Mouse (Mus musculus) layer of hippocampus, adult 9-10 months (tissue): ENCODE data around the gene Methig1.
A peak's percentile ranks its signal among the peaks of the same experiment; 100 is the strongest.
"Not testable (repeated sequence)": the region's sequence is repeated elsewhere in the genome, so short reads cannot be mapped to it uniquely, and the experiment has no call there.

Experiments used
- DNase-seq: peaks from one replicate; pipeline ENCODE4 v3.0.0; 2022; ENCODE audit warnings: low spot score

Gene Methig1

DNA sequence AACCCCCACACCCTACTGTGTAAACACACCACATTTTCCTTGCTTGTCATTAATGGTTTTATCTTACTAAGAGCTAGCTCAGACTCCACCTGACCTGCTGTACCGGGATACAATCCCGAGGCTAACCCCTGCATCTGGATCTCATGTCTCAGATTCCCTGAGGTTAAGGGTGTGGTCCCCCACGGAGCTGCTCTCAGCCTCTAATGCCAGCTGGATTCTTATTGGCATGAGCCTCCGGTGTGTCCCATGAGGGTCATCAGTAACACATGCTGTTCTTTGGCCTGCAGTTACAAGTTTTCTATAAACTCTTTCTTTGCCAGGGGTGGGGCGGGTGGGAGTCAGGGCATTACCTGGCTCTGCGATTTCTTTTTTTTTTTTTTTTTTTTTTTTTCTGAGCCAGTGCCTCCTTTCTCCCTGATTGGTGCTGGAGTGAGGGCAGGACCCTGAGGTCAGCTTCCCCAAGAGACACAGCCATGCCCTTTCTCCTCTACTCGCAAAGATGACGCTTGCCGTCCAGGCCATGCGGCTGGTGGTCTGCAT is at the start of gene Methig1, which contains the start of gene Mettl7a2:
TSS of gene Methig1 (plus strand) at position 439 of the 540 bp plus-strand sequence.
TSS of gene Mettl7a2 (plus strand) at position 490 of the 540 bp plus-strand sequence.
- no peak for DNase-seq

DNA sequence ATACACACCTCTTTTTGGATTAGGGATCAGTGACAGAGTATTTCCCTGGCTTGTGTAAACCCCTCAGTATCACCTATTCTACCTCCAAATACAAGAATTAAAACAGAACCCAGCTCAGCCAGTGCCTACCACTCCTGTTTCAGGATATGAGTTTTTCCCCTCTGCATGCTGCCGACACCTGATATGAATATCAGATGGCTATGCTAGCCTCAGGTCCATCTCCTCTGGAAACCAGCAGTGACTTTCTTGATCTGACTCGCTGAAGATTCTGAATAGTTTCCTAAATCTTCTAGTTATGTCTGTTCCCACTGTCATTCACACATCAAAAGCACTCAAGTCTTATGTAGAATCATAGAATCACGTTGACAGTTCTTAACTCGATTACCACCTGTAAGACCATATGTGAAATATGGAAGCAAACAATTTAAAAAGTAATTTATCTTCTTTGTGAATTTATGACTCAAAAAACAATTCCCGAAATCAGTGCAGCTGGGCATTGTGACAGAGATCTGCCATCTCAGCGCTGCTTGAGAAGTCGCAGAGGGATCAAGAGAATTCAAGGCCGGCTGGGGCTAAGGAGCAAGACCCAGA is 49.4 kb upstream of the Methig1 start:
- DNase-seq: no peak

DNA sequence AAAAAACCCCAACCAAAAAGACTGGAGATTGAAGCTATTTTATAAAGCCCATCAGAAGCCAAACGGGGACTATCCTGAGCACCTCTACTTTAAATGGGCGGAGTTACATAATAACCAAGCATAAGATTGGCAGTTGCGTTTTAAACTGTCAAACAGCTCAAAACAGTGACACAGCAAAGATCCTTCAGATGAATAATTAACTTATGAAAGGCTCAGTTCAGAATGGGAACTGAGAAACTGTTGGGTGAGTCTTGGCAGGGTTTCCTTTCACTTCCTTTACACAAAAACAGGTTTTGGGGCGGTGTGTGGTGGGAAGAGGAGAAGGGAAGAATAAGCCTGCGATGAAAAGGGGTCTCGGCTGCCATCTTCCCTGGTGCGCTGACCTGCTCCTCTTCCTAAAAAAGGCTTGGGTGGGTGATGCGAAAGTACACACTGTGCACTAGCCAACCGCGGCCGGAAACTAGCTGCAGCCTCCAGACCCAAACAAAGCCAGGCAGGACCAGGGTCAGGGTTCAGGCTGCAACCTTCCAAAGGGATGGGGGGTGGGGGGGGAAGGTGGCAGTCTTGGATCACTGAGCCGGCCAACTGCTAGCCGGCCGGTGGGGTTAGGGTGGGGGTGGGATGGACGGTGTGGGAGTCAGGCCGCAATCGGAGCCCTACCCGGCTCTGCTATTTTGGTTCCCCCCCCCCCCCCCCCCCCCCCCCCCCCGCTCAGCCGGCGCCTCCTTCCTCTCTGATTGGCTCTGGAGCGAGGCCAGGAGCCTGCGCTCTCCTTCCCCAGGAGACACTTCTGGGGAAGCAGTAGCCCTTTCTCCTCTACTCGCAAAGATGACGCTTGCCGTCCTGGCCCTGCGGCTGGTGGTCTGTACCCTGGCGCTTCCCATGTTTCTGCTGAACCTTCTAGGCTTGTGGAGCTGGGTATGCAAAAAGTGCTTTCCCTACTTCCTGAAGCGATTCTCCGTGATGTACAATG is 48.6 kb upstream of the Methig1 start, which contains the start of gene Mettl7a1:
TSS of gene Mettl7a1 (plus strand) at position 122 of the 973 bp plus-strand sequence.
- DNase-seq: peak; percentile 49

DNA sequence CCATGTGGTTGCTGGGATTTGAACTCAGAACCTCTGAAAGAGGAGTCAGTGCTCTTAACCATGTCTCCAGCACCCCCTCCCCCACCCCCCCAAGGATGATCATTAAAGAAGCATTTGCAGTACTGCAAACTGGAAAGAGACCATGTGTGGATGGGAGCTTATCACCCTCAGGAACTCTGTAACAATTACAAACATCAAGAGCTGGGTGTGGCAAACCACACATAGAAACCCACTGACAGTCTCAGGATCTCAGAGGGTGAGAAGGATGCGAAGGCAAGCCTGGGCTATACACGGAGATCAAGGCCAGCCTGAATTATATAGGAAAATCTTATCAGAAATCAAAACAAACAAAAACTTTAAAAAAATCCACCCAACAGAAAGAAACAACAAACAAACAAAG is 46.7 kb upstream of the Methig1 start:
- DNase-seq: no peak

DNA sequence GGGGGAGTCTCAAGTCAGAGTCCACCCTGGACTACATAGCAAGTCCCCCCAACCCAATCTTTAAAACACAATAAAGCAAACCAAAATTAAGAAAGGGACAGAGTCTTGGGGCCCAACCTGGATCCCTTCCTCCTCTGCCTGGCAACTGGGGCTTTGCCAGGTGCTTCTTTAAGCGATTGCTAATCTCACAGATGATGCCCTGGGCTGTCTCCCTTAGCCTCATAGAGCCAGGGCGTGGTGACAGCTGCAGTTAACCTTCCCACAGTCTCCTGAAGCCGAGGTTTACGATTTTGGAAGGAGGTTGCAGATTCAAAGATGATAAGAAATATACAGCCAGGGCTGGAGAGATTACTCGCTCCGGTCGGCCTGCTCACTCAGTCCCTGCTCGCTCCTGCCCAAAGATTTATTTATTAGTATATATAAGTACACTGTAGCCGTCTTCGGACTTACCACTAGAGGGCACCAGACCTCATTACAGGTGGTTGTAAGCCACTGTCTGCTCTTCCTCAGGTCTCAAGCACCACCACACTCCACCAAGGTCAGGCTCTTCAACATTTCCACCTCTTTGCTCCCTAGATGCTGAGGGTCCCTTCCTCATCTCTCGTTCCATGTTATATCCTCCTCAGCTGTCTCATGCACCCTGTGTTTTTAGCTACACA is 45.4 kb upstream of the Methig1 start:
- DNase-seq: not testable (repeated sequence)

DNA sequence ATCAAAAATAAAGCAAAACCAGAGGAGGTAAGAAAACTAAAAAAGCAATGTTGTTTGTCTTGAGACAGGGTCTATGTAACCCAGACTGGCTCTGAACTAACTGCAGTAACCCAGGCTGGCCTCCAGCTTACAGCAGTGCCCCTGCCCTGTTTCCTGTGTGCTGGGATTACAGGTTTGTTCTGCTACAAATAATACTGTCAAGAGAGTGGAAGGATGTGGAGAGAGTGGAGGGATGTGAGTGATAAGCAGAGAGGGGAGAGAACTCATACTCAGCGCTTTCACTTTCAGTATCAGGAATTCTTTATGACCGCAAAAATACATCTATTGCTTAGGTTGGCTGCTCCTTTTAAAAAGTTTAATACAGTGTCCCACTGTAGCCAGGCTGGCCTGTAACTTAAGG is 40.6 kb upstream of the Methig1 start:
- no peak for DNase-seq

DNA sequence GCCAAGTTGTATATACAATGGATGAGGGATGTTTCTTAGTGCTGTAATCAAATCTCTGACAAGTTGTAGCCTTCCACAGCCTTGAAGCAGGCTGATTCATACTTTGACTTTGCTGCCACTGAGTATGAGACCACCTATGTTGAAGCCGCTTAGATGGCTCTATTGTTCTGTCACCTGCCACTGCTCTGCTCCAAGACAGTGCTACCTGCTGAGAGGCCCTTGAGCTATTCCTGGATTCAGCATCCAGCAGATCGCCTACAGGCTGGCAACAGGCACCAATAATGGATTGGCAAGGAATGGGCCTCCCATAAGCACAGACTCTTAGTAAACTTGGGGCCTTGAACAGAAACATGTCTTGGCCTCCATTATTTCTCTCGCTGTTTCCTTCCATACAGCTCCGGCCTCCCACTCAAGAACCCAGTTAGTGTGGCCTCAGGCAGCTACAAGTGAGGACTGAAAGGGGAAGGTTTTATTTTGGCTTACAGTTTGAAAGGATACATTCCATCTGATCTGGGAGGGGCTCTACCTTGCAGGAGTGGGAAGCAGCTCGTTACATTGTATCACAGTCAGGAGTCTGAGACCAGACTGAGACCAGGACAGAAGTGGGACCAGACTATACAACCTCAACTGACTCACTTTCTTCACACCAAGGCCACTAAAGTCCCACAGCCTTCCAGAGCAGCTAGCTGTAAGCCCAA is 38.4 kb upstream of the Methig1 start:
- no peak for DNase-seq

DNA sequence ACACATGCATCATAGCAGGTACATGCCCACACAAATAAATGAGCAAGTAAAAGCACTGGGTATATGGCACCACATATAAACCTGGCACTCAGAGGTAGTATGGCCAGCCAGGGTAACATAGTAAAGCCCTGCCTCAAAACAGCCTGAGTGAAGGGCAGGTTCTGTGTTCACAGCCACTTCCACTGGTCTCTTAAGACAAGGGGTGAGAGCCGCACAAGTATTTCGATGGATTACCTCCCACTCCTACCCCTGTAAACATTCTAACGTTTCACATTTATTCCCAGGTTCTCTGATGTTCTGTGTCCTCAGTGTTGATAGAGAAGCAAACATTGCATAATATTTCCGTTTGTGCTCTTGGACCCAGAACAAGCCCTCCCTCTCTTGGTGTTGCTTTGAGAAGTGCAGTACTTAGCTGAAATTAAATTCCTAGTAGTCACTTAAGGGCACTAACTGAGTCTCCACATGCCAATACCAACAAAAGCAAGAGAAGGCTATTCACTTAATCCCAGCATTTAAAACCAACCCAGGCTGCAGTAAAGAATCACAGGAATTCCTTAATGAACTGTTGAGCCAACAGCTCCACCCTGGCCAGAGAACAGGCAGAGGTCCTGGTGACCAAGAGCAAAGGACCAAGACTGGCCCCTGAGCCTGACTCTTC is 34.8 kb upstream of the Methig1 start:
- DNase-seq: not testable (repeated sequence)

DNA sequence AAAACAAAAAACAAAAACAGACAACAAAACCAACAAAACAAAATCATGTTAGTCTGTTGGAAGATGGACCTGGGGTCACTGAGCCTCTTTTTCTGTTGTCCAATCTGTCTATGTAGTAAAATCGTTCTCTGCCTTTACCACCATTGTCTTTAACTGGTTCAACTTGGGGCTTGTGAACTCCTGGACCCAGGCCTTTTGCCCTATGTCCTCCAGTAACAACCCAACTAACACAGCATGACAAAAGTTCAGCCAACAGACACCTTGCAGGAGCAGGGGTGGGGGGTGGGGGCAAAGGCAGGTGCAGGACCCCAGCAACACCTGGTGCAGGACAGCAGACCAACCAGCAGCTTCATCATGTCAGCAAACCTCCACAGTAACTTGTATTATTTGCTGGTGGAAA is 33.1 kb upstream of the Methig1 start:
- DNase-seq: no peak

DNA sequence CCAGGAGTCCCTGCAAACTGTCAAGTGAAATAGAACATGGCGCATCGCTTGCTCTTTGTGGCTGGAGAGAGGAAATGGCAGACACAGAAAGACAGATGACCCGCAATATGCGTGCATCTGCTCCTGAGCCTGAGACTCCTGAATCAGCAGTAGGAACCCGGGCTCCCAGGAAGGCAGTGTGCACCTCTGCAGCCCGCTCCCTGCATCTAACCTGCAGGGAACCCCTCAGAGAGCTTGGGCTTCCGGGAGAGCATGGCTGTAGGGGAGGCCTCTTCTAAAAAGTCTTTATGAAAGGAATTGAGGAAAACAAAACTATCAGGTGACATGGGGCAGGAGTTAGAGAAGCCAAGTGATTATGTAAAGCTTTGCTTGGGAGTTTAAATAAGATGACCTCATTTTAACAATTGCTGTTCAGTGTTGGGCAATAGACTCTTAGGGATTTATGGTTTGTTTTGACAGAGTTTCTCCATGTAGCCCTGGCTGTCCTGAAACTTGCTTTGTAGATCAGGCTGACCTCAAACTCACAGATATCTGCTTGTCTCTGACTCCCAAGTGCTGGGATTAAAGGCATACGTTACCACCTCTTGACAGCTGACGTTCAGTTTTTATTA is 32.5 kb upstream of the Methig1 start:
- DNase-seq: no peak

DNA sequence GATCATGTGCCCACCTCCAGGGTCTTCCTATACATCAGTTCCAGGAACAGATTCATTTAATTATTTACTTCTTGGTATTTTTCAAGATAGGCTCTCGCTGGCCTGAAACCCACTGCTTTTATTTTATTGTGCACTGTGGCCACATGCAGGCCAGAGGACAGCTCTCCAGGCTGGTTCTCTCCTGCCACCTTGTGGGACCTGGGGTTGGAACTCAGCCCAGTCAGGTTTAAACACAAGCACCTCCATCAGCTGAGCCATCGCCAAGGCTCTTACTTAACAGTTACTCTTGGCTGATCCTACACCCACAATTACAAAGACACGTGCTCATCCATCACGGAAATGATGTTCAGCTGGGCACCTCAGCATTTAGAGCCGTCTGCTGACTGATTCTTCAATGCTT is 31.8 kb upstream of the Methig1 start:
- no peak for DNase-seq

DNA sequence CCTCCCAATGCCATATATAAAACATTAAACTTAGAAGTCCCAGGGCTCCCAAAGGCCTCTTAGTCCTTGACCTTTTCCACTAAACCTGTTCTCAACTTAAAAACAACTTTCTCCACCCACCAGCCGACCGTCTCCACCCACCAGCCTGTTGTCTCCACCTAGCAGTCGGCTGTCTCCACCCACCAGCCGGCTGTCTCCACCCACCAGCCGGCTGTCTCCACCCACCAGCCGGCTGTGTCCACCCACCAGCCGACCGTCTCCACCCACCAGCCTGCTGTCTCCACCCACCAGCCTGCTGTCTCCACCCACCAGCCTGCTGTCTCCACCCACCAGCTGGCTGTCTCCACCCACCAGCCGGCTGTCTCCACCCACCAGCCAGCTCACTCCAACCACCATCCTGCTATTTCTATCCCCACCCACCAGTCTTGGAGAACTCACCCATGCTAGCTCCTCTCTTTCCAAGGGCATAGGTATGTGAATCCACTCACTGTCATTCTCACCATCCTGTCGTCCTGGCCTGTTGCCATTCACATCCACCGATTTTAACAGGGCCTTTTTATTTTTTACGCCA is 28.8 kb upstream of the Methig1 start:
- no peak for DNase-seq

DNA sequence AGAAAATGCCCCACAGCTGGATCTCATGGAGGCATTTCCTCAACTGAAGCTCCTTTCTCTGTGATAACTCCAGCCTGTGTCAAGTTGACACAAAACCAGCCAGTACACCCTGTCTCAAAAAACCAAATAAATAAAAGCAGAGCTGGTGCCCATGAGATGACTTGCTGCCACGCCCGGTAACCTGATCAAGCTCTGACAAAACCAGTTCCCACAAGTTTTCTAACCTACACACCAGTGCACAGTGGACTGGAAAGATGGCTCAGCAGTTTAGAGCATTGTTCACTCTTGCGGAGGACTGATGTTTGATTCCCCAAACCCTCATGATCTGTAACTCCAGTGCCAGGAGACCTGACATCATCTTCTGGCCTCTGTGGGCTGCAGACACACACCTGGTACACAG is 27.7 kb upstream of the Methig1 start:
- no peak for DNase-seq

DNA sequence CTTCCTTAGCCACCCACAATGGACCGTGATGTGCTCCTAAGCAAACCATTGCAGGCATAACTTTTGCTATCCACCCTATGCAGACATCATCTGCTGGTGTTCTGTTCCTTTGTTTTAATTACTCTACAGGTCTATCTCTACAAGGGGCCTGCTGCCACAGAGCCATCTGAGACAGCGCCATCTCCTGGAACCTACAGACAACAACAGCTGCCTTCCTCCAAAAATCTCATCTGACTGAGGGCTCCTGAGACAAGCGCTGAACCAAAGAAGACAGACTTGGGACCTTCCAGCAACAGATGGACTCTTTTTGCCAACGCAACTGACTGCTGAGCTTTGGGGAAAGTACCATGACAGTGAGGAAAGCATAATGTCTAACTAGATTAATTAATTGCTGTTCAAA is 24.9 kb upstream of the Methig1 start:
- DNase-seq: not testable (repeated sequence)

DNA sequence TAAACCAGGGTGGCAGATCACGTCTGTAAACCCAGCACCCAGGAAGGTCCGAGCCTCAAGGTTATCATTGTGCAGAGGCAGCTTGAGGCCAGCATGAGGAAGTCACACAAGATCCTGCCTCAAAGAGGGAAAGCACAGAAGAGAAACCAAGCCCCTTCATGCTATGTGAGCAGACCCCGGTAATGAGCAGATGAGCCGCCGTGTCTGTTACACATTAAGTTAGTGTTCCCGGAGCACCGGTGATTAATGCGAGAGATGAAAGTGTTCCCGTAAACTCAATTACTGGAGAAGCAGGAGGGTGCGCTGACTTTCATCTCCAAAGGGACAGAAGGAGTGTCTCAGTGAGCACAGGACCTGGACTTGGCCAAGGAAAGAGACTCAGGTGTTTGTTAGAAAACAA is 23.6 kb upstream of the Methig1 start:
- DNase-seq: not testable (repeated sequence)

DNA sequence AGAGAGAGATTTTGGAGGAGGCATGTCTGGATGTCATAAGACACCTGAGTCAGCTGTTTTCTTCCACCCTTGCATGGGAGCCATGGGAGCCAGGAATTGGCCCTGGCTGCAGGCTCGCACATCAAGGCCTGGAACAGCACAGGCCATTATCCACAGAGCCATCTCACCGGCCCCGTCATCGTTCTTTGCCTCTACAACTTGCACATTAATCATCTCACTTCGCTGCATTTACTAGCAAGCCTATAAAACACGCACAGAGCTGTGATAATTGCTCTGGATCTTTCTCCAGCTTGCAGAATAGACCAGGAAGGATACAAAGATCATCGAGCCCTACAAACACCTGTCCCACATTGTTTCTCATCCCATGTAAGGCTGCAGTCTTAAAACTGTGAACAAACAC is 22.2 kb upstream of the Methig1 start:
- DNase-seq: no peak

DNA sequence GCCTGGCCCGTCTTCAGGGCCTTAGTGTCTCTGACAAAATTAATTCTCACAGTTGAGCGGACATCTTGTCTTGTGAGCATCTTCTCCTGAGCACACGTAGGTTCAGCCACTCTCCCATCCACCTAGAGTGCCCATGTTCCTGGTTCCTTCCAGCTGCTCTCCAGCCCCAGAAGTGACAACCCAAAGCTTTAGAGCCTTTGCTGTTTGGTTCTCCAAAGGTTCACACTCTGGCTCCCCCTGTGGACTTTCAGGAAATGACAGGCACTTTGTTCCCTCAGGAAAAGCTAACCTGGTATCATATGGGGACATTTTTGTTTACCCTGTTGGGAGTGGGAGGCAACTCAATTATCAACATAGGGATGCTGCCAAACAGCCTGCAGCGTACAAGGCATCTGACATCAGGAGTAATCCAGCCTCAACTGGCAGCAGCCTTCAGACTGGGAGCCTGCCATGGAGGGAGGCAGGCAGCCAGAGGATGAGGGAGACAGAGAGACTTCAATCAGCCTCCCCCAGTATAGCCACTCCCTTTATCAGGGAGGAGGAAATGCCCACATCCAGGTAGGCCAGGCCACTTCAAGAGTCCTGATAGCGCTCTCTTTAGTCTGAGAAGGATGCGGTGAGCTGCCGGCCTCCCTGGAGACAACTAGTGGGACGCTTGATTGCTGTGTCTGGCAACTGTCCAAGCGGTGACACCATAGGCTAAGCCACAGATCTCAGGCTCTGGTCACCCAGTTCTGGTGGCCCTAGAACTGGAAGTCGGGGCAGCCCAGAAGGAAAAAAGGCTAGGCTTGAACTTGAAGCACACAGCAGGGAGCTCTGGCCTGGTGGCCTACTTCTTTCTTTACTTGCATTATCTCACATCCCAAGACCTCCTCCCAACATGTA is 20.6 kb upstream of the Methig1 start:
- not testable (repeated sequence) for DNase-seq

DNA sequence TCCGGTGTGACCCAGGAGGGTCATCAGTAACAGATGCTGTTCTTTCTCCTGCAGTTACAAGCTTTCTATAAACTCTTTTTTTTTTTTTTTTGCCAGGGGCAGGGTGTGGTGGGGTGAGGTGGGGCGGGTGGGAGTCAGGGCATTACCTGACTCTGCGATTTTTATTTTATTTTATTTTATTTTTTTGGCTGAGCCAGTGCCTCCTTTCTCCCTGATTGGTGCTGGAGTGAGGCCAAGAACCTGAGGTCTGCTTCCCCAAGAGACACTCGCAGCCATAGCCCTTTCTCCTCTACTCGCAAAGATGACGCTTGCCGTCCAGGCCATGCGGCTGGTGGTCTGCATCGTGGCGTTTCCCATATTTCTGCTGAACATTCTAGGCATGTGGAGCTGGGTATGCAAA is 18.3 kb upstream of the Methig1 start, which contains the start of gene Mettl7a3:
TSS of gene Mettl7a3 (plus strand) at position 301 of the 400 bp plus-strand sequence.
- no peak for DNase-seq

DNA sequence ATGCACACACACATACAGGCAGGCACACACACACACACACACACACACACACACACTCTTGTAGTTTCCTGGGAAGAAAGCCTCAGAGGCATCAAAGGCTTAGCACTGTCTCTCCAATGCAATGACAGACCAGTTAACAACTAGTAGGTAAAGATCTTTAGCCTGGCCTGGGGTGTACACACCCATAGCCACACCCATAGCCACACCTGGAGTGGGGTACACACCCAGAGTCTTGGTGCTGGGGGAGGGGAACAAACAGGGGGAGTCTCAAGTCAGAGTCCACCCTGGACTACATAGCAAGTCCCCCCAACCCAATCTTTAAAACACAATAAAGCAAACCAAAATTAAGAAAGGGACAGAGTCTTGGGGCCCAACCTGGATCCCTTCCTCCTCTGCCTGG is 15.6 kb upstream of the Methig1 start:
- DNase-seq: not testable (repeated sequence)
